Mouse (Mus musculus): ENCODE measurements around the gene Jdp2.

Jdp2 gene

DNA sequence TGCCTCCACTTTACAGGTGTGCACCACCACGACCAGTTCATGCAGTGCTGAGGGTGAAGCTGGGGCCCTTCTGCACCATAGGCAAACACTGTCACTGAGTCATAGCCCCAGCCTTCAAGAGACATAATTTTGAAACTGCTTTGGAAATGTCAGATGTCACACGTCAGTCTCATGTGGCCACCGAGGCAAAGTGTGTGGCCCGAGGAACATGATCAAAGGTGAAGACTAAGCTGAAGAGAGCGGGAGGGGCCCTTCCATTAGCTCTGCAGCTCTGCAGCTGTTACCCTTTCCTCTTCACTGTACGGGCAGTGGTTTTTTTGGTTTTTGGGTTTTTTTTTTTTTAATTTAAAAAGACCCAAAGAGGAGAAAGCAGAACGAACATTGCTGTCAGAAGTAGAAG lies 25.8 kb downstream of the Jdp2 start:
- in situ Hi-C loops (cut with MboI; ENCODE audit: low pct_unique_long_range_greater_than_20kb in 1 of 2, low sequenced_read_pairs in 2 of 2, unreplicated experiment in 1 of 2): no loop called here

DNA sequence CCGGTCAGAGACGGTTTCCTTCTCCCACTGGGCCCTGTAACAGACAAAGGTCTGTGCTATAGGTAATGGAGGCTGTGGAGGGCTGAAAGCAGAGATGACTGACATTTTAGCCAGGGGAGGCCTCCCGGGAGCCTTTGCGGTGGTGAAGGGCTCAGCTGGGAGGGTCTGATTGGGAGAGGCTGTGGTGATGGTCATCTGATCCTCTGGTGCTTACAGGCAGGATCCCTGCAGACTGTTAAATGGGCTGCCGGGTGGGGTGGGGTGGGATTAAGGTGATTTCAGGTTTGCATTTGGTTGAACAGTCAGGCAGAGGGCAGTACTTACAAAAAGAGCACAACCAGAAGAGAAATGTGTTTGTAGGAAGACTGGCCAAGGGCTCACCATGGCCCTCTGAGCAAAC lies 27.0 kb downstream of the Jdp2 start:
- in situ Hi-C loops (cut with MboI; ENCODE audit: low pct_unique_long_range_greater_than_20kb in 1 of 2, low sequenced_read_pairs in 2 of 2, unreplicated experiment in 1 of 2): no loop called here

DNA sequence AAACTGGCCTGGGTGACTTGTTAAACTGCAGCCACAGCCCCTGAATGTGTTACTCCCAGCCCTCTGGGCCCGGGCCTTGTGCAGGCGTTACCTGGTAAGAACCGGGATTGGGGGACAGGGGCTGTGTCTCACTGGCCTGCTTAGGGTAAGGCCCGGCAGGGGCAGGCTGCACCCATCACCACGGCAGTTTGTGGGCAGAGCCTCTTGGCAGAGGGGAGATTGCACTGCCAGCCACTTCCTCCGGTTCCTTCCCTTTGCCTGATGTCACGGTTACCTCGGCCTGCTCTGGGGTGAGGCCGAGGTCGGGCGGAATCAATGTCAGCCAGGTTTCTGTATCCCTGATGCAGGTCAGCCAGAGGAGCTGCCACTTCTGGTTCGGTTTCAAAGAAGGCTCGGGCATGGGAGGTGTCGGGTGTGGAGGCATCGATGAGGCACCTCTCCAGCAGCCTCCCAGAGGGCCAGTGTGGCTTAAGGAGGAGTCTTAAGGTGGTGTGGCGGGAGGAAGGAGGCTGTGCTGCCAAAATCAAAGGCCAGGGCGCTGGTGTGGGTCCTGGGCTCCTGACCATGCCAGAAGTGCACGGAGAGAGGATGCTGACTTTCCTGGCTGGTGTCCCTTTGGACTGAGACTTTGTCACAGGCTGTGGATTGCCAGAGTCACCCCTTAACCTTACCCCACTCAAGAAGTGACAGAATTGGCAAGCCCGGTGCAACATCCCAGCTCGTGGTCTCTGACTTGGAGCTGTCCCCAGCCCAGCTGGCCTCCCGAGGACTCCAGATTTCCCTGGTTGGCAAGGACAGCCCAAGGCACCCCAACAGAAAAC lies 31.0 kb downstream of the Jdp2 start:
- in situ Hi-C loops (cut with MboI; ENCODE audit: low pct_unique_long_range_greater_than_20kb in 1 of 2, low sequenced_read_pairs in 2 of 2, unreplicated experiment in 1 of 2): no loop called here

DNA sequence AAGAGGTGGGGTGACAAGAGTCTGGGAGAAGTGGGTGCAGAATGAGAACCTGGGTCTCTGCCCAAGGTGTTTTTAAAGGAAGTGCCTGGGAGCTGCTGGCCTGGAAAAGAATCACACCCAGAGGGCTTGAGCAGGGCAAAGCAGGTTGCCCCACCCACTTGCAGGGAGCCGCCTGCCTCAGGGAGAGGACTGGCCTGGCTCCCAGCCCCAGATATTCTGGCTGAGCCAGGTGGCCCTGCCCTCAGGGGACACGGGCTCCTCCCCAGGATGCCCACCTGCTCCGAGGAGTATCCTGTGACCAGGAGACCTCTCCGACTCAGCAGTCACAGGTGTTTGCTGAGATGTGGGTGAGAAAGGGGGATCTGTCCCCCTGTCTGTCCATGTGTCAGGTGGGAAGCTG lies 32.4 kb downstream of the Jdp2 start:
- in situ Hi-C loops (cut with MboI; ENCODE audit: low pct_unique_long_range_greater_than_20kb in 1 of 2, low sequenced_read_pairs in 2 of 2, unreplicated experiment in 1 of 2): no loop called here

DNA sequence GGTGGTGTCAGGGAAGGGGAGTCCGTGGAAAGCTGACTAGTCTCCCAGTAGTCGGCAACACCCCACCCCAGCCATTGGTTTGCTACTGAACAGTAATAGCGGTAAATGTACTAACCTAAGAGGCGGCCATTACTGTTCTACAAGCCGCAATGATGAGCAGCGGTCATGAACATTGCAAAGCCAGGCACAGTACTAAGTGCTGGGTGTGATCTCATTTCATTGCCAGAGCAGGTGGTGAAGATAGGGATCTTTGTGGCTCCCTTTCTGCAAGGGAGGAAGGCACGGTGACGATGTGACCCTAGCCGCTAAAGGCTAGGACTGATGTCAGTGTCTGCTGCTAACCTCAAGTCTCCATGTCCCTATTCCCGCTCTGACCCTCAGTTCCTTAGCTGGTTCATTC lies 33.5 kb downstream of the Jdp2 start:
- in situ Hi-C loops (cut with MboI; ENCODE audit: low pct_unique_long_range_greater_than_20kb in 1 of 2, low sequenced_read_pairs in 2 of 2, unreplicated experiment in 1 of 2): no loop called here

DNA sequence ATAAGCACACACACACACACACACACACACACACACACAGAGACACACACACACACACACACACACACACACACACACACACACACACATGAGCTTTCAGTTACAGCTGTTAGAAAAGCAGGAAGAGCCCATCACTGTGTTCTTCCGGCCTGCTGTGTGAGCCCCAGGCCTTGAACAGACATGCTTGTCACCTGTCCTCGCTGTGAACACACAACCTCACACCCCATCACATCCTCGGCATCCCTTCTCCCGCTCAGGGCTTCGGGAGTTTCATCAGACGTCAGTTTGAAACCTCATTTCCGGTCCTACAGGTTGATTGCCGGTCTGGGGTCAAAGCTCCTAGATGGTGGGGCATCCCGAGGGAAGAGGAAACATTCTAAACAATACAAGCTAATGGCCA lies 39.1 kb downstream of the Jdp2 start:
- in situ Hi-C loops (cut with MboI; ENCODE audit: low pct_unique_long_range_greater_than_20kb in 1 of 2, low sequenced_read_pairs in 2 of 2, unreplicated experiment in 1 of 2): no loop called here

DNA sequence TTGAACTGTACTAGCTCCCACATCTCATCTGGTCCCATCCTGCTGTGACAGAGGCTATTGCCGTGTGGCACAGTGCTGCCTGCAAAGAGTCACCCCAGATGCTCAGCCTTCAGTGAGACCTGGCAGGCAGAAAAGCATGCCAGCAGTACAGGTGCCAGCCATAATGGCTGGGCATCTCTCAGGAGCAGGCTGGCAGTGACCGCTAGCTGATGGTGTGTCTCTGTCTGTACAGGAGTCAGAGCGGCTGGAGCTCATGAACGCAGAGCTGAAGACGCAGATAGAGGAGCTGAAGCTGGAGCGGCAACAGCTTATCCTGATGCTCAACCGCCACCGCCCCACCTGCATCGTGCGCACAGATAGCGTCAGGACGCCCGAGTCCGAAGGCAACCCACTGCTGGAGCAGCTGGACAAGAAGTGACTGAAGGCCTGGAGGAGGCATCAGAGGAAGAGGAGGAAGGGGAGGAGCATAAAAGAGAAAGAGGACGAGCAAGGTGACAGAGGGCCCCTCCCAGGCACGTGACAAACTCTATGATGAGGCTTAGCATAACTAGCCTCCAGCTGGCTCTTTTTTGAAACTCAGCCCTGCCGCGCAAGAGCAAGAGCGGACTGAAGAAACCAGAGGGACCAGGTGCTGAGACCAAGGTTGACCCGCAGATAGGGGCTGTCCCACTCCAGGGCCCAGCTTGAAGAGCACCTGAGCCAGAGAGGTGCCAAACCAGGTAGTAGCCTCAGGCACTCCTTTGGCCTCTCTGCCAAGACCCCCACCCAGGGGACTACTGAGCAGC lies 39.9 kb downstream of the Jdp2 start:
- in situ Hi-C loops (cut with MboI; ENCODE audit: low pct_unique_long_range_greater_than_20kb in 1 of 2, low sequenced_read_pairs in 2 of 2, unreplicated experiment in 1 of 2): no loop called here

DNA sequence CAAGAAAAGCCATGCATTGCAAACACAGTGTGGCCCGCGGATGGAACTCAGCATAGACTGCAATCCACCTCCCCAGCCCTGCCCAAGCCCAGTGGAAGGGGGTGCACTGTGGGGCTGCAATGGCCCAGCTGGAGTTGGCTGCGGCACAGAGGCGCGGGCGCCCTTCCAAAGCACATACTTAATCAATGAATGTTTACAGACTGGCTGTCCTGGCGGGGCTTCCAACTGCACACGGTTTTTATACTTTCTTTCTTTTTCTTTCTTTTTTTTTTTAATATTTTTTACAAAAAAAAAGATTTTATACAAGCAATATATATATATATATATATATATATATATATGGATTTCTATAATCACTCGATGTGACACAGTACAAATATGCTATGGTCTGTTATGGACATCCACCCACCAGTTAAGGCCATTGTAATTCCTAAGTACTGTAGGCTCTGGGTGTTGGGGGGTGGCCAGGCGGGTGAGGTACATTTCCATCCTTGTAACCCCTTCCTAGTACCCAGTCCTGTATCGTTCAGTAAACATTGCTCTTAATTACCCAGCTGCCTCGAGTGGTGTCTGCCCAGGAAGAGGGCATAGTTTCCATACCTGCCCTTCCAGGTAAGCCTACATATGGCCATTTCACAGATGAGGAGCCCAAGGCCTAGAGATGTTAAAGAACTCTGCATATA lies 40.6 kb downstream of the Jdp2 start:
- in situ Hi-C loops (cut with MboI; ENCODE audit: low pct_unique_long_range_greater_than_20kb in 1 of 2, low sequenced_read_pairs in 2 of 2, unreplicated experiment in 1 of 2): no loop called here

DNA sequence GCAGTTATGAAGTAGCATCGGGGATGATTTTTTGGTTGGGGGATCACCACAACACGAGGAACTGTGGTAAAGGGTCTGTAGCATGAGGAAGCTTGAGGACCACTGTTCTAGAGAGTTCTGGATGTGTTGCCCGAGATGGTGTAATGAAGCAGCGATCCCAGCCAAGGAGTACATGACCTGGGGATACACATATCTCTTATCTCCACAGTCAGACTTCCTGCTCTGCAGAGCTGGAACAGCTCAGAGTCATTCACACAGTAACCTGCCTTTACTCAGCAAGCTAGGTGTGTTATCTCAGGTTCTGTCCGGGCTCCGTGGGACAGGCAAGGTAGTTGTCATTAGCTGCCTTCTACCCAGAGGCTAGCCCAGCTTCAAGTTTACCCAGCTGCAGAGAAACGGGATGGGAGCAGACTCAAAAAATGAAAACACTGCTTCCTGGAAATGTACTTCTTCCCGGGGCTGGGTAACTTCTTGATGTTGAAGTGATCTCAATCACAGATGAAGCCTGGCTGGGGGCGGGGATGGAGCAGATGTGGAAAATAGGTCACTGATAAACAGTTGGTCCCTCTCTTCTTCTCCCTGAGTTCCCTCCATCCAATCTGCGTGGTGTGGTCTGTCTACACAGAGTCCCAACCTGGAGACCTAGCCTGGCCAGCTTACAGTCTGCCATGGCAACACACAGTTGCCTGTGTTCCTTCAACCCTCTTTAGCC lies 42.2 kb downstream of the Jdp2 start:
- in situ Hi-C loops (cut with MboI; ENCODE audit: low pct_unique_long_range_greater_than_20kb in 1 of 2, low sequenced_read_pairs in 2 of 2, unreplicated experiment in 1 of 2): no loop called here

DNA sequence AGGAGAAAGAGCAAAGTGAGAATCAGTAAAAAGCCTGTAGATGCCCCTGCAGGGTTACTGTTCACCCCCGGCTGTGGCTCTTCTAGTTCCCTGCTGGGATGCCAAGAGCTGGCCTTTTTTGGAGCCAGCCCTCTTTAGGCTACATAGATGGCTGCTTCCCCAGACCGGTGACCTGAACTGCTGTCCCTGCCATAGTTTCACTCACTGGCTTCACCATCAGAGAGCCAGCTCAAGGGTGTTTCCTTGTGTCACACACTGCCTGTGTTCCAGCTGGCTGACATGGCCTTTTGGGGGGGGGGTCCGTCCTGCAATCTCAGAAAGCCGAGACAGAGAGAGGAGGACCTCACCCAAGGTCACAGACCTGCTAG lies 42.7 kb downstream of the Jdp2 start:
- in situ Hi-C loops (cut with MboI; ENCODE audit: low pct_unique_long_range_greater_than_20kb in 1 of 2, low sequenced_read_pairs in 2 of 2, unreplicated experiment in 1 of 2): no loop called here

DNA sequence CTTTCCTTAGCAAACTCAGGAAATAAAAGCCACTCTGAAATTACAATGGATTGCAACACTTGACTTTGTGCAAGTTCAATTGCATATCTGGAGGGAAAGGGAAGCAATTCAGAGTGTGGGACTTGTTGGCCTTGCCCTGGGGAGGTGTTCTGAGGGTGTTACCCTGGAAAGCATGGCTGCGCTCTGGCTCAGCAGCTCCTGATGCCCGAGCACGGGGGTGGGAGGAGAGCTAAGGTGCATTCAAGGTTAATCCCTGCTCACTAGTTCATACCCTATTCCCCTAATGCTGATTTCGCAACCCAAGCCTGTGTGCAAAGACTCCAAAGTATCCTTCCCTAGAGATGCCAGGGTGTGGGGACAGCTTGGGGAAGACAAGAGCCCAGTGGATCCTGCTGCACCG lies 44.9 kb downstream of the Jdp2 start:
- in situ Hi-C loops (cut with MboI; ENCODE audit: low pct_unique_long_range_greater_than_20kb in 1 of 2, low sequenced_read_pairs in 2 of 2, unreplicated experiment in 1 of 2): no loop called here

DNA sequence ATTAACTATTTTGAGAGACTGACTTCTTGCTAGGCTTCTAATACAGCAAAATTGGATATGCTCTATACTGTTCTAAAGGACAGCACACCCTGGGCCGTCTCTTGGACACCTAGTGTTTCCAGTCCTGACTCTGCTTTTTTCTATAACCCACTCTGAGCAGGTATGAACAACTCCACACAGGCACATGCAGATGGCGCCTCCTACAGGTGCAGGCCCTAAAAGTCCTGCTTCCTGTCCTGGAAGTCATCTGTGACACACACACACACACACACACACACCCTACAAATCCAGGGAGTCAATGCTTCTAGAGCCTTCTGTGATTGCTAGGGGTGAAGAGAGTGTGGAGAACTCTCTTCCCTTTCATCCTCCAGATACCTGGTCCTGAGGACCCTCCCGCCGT lies 46.8 kb downstream of the Jdp2 start:
- in situ Hi-C loops (cut with MboI; ENCODE audit: low pct_unique_long_range_greater_than_20kb in 1 of 2, low sequenced_read_pairs in 2 of 2, unreplicated experiment in 1 of 2): no loop called here

DNA sequence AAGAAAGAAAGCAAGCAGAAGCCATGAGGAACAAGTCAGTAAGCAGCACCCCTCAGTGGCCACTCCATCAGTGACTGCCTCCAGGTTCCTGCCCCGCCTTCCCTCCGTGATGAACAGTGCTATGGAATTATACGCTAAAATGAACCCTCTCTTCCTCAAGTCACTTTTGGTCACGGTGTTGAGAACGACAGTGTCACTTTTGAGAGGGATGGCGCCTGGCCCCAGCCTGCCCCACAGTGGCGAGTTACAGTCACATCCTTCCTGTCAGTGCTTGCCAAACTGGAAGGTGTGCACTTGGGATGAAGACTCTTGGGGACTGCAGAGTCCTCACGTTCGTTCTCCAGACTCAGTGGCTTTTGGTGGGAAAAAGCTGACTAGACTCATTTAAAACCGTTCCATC lies 48.5 kb downstream of the Jdp2 start:
- in situ Hi-C loops (cut with MboI; ENCODE audit: low pct_unique_long_range_greater_than_20kb in 1 of 2, low sequenced_read_pairs in 2 of 2, unreplicated experiment in 1 of 2): no loop called here

DNA sequence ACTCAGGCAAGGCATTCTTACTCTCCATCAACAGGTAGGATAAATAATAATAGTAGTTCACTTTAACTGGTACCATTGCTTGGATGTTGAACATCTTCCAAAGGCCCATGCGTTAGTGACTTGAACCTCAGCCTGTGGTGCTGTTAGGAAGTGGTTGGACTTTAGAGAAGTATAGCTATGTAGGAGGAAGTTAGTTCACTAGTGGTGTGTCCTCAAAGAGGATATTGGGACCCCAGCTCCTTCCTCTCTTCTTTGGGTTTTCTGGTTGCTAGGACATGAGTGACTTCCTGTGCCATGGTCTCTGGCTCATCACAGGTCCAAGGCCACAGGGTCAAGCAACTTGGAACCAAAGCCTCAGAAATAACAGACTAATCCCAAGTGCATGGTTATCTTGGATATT lies 49.1 kb downstream of the Jdp2 start:
- in situ Hi-C loops (cut with MboI; ENCODE audit: low pct_unique_long_range_greater_than_20kb in 1 of 2, low sequenced_read_pairs in 2 of 2, unreplicated experiment in 1 of 2): no loop called here

DNA sequence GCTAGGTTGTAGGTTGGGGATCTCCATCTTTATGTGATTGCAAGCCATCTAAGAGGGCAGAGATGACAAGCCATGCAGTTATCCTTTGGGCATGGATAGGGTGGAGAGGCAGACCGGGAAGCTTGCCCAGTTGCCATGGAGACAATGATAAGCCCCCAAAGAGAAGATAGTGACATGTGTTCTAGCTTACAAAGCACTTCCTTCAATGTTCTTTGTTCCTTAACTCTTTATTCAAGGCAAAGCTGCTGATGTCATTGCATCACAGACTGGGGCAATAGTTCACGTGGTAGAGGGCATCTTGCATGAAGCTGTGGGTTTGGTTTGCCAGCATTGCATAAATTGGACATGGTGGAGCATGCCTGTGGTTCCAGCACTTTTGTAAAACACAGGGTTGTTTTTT lies 60.5 kb downstream of the Jdp2 start:
- in situ Hi-C loops (cut with MboI; ENCODE audit: low pct_unique_long_range_greater_than_20kb in 1 of 2, low sequenced_read_pairs in 2 of 2, unreplicated experiment in 1 of 2): loop anchor here (5.0 to 25.0 kb wide), 4 partner anchors 137 to 297 kb away; partner anchors contain the start of gene Tmed10 (in 1 of the 2)

DNA sequence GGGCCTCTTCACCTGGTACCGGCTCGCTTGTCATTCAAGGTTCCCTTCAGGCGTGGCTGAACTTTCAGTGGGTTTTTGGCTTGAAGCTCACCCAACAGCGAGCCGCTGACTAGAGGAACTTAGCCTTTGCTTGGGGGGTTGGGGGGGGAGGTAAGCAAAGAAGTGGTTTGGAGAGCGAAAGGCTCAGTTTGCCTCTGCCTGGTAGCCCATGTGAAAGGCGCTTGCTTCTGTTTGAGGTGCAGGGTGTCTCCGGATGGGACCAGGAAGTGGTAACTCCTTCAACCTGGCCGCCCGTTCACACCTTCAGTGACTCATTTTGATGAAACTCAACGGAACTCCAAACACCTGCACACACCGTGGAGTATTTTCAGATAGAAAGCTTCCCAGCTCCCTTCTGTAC lies 62.0 kb downstream of the Jdp2 start:
- in situ Hi-C loops (cut with MboI; ENCODE audit: low pct_unique_long_range_greater_than_20kb in 1 of 2, low sequenced_read_pairs in 2 of 2, unreplicated experiment in 1 of 2): loop anchor here (10.0 to 25.0 kb wide), 3 partner anchors 156 to 299 kb away; partner anchors contain the start of gene Tmed10 (in 1 of the 2)

DNA sequence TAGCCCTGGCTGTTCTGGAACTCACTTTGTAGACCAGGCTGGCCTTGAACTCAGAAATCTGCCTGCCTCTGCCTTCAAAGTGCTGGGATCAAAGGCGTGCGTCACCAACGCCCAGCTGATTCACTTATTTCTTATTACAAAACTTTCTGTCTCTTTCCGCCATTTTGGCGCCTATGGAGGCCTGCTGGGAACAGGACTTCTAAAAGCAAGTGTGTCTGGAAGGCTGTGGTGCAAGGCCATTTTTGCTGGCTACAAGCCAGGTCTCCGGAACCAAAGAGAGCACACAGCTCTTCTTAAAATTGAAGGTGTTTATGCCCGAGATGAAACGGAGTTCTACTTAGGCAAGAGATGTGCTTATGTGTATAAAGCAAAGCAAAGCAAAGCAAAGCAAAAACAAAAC lies 63.4 kb downstream of the Jdp2 start:
- in situ Hi-C loops (cut with MboI; ENCODE audit: low pct_unique_long_range_greater_than_20kb in 1 of 2, low sequenced_read_pairs in 2 of 2, unreplicated experiment in 1 of 2): loop anchor here (10.0 to 25.0 kb wide), 3 partner anchors 157 to 300 kb away; partner anchors contain the start of gene Tmed10 (in 1 of the 2)

DNA sequence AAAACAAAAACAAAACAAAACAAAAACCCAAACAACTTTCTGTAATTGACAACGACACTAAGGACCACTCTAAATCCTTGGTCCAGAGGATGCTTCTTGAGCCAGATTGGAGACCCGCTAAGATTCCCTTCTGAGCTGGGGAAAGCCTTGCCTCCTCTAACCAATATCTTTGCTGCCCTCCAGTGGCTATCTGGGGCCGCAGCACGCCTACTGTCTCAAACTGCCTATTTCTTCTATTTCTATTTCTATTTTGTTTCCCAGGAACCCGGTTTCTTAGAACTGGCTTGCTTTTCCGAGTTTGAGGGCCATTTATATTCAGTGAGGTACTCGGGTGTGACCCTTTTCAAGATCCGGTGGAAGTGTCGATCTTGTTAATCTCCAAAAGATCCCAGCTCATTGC lies 64.1 kb downstream of the Jdp2 start:
- in situ Hi-C loops (cut with MboI; ENCODE audit: low pct_unique_long_range_greater_than_20kb in 1 of 2, low sequenced_read_pairs in 2 of 2, unreplicated experiment in 1 of 2): loop anchor here (10.0 to 25.0 kb wide), 3 partner anchors 158 to 301 kb away; partner anchors contain the start of gene Tmed10 (in 1 of the 2)
